Mouse (Mus musculus) heart, postnatal 25 days (tissue): ENCODE data around the gene Lta. TPM values are rescaled to one million over a fixed set of nuclear protein-coding genes. Genes with fewer than 3 reads are reported as not detected.

Experiments
- DNase-seq: peaks from one replicate; pipeline ENCODE4 v3.0.0; 2022; ENCODE audit warnings: low spot score
- intact Hi-C: fragments of 180-260 bp; cut with DNase I; formaldehyde crosslinking; loops from one replicate; pipeline ENCODE4 v1.15.1; 2025
- total RNA-seq, 2 experiments: library from RNA; stranded (reverse); gene quantifications; 2 replicates each; pipeline ENCODE4 v1.2.3; 2021

Lta gene
- total RNA-seq, 2 experiments from 2014 or later, result not detected

- intact Hi-C loops, result no loop called here
- peak; percentile 47 for DNase-seq
Observed at GRCm38 (mm10) chr17:35218516-35219193, 13.5 kb upstream of the Lta start.

- DNase-seq, result no peak
- intact Hi-C loops, result no loop called here
Observed at GRCm38 (mm10) chr17:35213071-35213470, 7.9 kb upstream of the Lta start.

DNA sequence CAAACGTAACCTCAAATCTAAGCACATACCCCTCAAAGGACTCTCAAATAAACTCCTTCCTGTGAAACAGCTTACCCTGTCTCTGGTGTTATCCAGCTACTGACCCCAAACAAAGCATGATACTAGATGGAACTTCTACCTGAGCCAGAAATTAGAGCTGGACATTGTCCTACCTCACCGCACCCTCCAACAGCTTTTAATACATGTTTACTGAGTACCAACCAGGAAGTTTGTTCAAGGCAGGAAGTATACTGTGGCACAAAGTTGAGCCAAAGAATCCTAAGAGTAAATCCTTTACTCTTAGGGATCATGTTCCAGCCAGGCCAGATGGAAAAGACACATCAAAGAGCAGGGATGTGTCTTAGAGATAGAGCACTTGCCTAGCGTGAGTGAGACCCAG is 5.4 kb upstream of the Lta start:
- no peak for DNase-seq
- intact Hi-C loops, result no loop called here

GRCm38 (mm10) chr17:35209785-35210535 is 4.8 kb upstream of the Lta start:
- no peak for DNase-seq
- intact Hi-C loops, result no loop called here

GRCm38 (mm10) chr17:35205380-35205769 is 224 bp upstream of the Lta start:
- intact Hi-C loops, result no loop called here
- DNase-seq, result no peak

GRCm38 (mm10) chr17:35202442-35202841 is 2.7 kb downstream of the Lta start:
- intact Hi-C loops, result no loop called here
- no peak for DNase-seq

GRCm38 (mm10) chr17:35201787-35202186 is 3.4 kb downstream of the Lta start, which contains the start of gene Tnf:
Tnf (minus strand) TSS chr17:35202007.
- DNase-seq, result peak; percentile 37
- intact Hi-C loops, result no loop called here

- DNase-seq, result no peak
- intact Hi-C loops, result no loop called here
Observed at GRCm38 (mm10) chr17:35201128-35201527, 4.0 kb downstream of the Lta start.

GRCm38 (mm10) chr17:35200398-35200797 is 4.8 kb downstream of the Lta start:
- DNase-seq, result no peak
- intact Hi-C loops, result no loop called here

DNA sequence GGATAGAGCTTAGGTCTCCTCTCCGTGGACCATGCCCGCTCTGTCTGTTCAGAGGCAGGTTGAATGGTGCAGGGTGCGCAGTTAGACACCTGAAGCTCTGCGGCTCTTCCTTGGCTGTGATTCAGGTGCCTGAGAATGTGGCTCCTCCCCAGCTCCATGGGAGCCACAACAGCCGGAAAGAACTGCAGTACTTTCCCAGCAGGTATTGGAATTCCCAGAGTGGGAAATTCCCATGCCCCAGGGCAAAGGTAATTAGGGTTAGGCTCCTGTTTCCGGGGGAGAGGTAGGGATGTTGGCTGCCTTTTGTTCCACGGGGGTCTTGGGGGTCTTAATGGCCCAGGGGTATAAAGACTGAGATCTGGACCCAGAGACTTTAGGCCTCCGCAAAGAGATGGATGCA is 6.2 kb downstream of the Lta start:
- intact Hi-C loops, result loop anchor here (2.0 kb wide), 1 partner anchor 24 kb away; no protein-coding TSS in a partner anchor
- no peak for DNase-seq

- intact Hi-C loops, result loop anchor here (2.0 kb wide), 1 partner anchor 25 kb away; no protein-coding TSS in a partner anchor
- DNase-seq, result no peak
Observed at GRCm38 (mm10) chr17:35198029-35198428, 7.1 kb downstream of the Lta start.

DNA sequence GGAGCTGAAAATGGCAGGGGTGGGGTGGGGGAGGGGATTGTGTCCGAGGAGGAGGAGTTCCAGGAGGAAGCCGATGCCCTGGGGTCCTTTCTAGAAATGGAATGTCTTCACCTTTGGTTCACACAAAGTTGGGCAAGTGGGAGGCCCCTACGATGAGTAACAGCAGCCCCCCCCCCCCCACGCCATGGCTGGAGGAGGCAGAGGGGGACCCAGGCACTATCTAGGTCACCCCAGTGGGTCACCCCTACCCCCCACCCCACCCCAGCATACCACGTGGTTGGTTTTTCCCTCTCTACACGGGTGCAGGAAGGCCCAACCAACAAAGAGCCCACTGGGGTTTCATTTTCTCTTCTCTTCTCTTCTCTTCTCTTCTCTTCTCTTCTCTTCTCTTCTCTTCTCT is 8.0 kb downstream of the Lta start:
- intact Hi-C loops, result no loop called here
- DNase-seq, result no peak

GRCm38 (mm10) chr17:35196321-35196641 is 8.9 kb downstream of the Lta start:
- intact Hi-C loops, result no loop called here
- no peak for DNase-seq

DNA sequence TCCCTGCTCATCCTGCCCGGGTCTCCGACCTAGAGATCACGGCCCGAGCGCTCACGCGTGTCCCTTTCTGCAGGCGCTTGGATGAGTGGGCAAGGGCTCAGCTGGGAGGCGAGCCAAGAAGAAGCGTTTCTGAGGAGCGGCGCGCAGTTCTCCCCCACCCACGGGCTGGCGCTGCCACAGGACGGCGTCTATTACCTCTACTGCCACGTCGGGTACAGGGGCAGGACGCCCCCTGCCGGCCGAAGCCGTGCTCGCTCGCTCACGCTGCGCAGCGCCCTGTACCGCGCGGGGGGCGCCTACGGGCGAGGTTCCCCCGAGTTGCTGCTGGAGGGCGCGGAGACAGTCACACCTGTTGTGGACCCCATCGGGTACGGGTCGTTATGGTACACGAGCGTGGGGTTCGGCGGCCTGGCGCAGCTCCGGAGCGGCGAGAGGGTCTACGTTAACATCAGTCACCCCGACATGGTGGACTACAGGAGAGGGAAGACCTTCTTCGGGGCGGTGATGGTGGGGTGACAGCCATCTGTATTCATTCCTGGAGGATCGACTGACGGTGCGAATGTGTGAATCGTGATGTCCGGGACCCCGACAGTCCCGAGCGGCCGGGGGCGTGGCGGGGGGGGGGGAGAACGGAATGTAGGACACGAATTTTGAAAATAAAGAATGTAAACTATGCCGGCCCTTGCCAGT is 9.4 kb downstream of the Lta start:
- intact Hi-C loops, result loop anchor here (2.0 kb wide), 1 partner anchor 17 kb away; no protein-coding TSS in a partner anchor
- DNase-seq, result peak; percentile 60

GRCm38 (mm10) chr17:35194844-35195630 is 10.1 kb downstream of the Lta start:
- DNase-seq, result no peak
- intact Hi-C loops, result loop anchor here (2.0 kb wide), 1 partner anchor 16 kb away; no protein-coding TSS in a partner anchor

- intact Hi-C loops, result loop anchor here (2.0 kb wide), 1 partner anchor 15 kb away; no protein-coding TSS in a partner anchor
- no peak for DNase-seq
Observed at GRCm38 (mm10) chr17:35193881-35194843, 11.0 kb downstream of the Lta start, which contains the start of gene Ltb. Ltb (plus strand) TSS chr17:35194439.

GRCm38 (mm10) chr17:35192924-35193323 is 12.2 kb downstream of the Lta start:
- no peak for DNase-seq
- intact Hi-C loops, result no loop called here

- DNase-seq, result no peak
- intact Hi-C loops, result no loop called here
Observed at GRCm38 (mm10) chr17:35191723-35192122, 13.4 kb downstream of the Lta start.

GRCm38 (mm10) chr17:35190096-35190495 is 15.1 kb downstream of the Lta start:
- intact Hi-C loops, result no loop called here

More at GRCm38 (mm10) chr17:35190096-35190495, 15.1 kb downstream of the Lta start:
- DNase-seq, result no peak
